Mouse (Mus musculus) embryonic facial prominence, embryonic 10.5 days (tissue): ENCODE results near the gene Gm11444. TPM values are rescaled to one million over a fixed set of nuclear protein-coding genes. Genes with fewer than 3 reads are reported as not detected.

Experiments used
- DNase-seq: peaks from one replicate; pipeline ENCODE4 v3.0.0-alpha.2; 2017; ENCODE audit warnings: low spot score
- H3K27ac ChIP-seq: fragments of 300-500 bp; sonication (generic); replicated peaks from 2 replicates; pipeline ENCODE4 v1.5.1; 2016; ENCODE audit warnings: mild to moderate bottlenecking
- H3K27me3 ChIP-seq: fragments of 300-500 bp; sonication (generic); replicated peaks from 2 replicates; pipeline ENCODE4 v1.6.1; 2016; ENCODE audit warnings: low read depth, mild to moderate bottlenecking; ENCODE audit not compliant: poor library complexity, severe bottlenecking
- H3K36me3 ChIP-seq: fragments of 300-500 bp; sonication (generic); replicated peaks from 2 replicates; pipeline ENCODE4 v1.6.1; 2016; ENCODE audit warnings: mild to moderate bottlenecking, moderate library complexity
- H3K4me1 ChIP-seq: fragments of 300-500 bp; sonication (generic); 2 replicates; pipeline ENCODE4 v1.6.1; 2016
- H3K4me3 ChIP-seq: fragments of 300-500 bp; sonication (generic); 2 replicates; pipeline ENCODE4 v1.5.1; 2016; ENCODE audit warnings: mild to moderate bottlenecking, moderate library complexity
- H3K9me3 ChIP-seq: fragments of 300-500 bp; sonication (generic); 2 replicates; pipeline ENCODE4 v1.6.1; 2016; ENCODE audit warnings: mild to moderate bottlenecking
- WGBS: fragments of 180-500 bp; shearing (Covaris S2); methylation state at CpG from one replicate; pipeline ENCODE4 v1.1.7; 2016; 5-methylcytosine and 5-hydroxymethylcytosine counted together
- polyA plus RNA-seq: library from polyadenylated mRNA; unstranded; fragments of >200 nt; fragmentation: Nextera tagmentation; extraction: Ambion mirVana; gene quantifications from 2 replicates; pipeline ENCODE4 v1.2.1, GENCODE M21; 2016

Gene Gm11444
- polyA plus RNA-seq, 1 experiment from 2014 or later: not detected

DNA sequence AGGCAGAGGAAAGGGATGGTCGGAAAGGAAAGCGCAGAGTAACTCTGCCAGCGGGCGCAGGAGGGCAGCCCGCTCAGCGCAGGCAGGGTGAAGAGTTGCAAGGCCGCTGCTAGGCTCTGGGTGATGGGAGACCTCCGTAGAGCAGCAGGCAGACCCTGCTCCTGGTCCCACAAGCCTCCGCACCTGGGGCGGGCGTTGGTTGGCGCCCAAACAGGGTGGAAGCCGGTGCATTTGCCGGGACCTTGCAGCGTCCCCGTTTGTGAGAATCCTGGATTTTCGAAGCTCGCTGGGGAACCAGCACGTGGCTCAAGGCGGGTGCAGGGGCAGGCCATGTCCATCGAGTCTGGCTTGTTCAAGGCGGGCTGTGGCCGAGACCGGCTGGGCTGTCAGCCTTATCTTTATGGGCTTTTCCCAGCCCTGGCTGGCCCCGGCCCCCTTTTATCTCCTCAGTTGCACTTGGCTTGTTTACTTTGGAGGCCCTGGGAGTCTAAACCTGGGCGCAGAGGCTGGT is 38.4 kb upstream of the Gm11444 start:
- Histone ChIP-seq H3K4me3 (peak overlapping the region; percentile 25), H3K27ac (peak overlapping the region; percentile 24; the same call in 1 of the 2 replicates), H3K9me3 (no peaks in the 10 kb centered on the region), H3K27me3 (peaks cover 100% of the 10 kb centered on the region), H3K36me3 (no peaks in the 10 kb centered on the region), H3K4me1 (peaks cover 41% of the 10 kb centered on the region)
- DNase-seq: peak; percentile 75
- WGBS: under 1% methylated on average over 26 of the region's 26 CpGs

DNA sequence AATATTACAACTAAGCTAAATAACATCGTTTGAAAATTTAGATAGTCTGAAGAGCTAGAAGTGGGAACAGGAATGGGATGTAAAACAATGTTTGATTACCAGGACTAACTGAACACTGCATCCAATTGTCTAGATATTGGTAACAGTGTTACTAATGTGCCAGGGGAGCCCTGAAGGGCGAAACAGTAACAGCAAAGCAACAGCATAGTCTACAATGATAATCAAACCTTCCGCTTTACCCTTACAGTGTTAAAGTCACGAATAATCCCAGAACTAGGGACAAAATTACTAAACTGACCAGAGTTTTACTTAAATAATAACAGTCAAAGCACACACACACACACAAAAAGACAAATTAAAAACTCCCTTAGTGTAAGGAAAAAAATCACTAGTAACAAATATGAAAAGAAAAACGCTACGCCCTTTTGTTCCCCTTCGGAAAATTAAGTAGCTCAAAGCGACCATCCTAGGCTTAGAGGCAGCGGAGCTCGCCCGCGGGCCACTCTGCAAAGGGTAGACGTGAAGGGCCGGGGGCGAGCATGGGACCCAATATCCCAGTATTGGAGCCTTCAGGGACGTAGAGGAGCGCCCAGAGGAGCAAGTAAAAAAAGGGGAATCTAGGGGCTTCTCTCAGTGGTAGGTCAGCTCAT is 37.8 kb upstream of the Gm11444 start:
- Histone ChIP-seq H3K4me1 (peaks cover 41% of the 10 kb centered on the region), H3K4me3 (peak overlapping the region; percentile 25), H3K9me3 (no peaks in the 10 kb centered on the region), H3K27me3 (peaks cover 100% of the 10 kb centered on the region), H3K36me3 (no peaks in the 10 kb centered on the region), H3K27ac (peak overlapping the region; percentile 24; the same call in 1 of the 2 replicates)
- DNase-seq: no peak
- WGBS: 2% methylated on average over 17 of the region's 17 CpGs

- Histone ChIP-seq H3K9me3 (no peaks in the 10 kb centered on the region), H3K4me3 (no peak overlapping the region), H3K36me3 (no peaks in the 10 kb centered on the region), H3K27me3 (peaks cover 99% of the 10 kb centered on the region), H3K27ac (no peak overlapping the region), H3K4me1 (peaks cover 41% of the 10 kb centered on the region)
- no peak for DNase-seq
- WGBS: 20% methylated on average over 6 of the region's 6 CpGs
Observed at GRCm38 (mm10) chr11:85887273-85887672, 37.1 kb upstream of the Gm11444 start.

DNA sequence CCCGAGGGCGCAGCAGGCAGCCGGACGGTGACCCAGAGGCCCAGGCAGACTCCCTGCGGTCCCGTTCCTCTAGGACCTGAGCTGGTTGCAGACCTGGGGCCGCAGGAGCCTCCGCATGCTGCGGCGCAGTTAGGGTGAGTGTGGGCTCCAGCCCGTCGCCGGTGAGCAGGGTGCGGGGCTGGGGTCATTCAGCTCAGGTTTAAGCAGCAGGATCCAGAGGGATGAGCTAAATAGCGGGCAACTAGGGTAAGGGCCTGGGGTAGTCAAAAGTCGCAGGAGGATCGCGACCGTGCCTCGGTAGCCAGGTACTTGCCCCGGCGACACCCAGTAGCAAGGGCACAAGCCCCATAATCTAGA is 36.3 kb upstream of the Gm11444 start:
- H3K36me3 ChIP-seq: no peaks in the 10 kb centered on the region
- 1% methylated on average over 22 of the region's 22 CpGs for WGBS

DNA sequence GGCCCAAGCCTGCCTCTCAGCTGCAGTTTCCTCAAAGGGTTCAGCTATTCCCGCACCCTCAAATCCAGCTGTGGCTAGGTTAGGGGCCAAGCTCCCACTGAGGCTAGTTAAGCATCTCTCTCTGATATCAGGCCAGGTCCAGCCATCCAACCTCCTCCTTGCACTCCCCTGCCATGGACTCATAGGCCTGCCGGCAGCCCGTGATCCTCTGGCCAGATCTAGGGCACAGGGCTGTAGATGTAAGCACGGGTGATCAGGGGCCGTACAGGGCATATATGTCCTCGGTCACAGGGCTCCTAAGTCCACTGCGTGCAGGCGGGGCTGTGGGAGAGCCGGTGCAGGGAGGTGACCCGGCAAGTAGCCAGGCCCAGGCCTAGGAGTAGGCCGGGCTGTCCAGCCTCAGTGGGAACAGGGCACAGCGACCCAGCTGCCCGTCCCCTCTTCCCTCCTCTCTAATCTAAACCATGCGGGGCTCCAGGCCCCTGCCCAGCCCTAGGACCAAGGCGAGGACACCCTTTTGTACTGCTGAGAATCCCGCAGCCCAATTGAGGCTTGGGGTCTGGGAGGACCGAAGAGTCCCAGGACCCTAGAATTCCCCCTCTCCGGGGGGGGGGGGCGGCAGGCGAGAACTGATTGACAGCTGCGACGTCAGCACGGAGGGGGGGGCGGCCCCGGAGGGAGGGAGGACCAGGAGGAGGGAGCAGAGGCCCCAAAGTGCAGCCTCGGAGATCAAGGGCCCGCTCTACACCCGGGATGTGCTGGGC is 35.7 kb upstream of the Gm11444 start, which contains the start of gene Tbx4:
Gene Tbx4, plus strand, starts transcription at position 758 of the 764 bp plus-strand sequence.
- WGBS: 7% methylated on average over 28 of the region's 28 CpGs
- peaks cover 99% of the 10 kb centered on the region for H3K27me3 ChIP-seq
- H3K4me1 ChIP-seq: peaks cover 39% of the 10 kb centered on the region
- no peaks in the 10 kb centered on the region for H3K9me3 ChIP-seq
- H3K4me3 ChIP-seq: peak within 1 kb of the TSS; percentile 46
- peak within 1 kb of the TSS; percentile 45 for H3K27ac ChIP-seq
- DNase-seq: peak; percentile 61
- no peaks in the 10 kb centered on the region for H3K36me3 ChIP-seq

More for the DNA sequence above, 36.3 kb upstream of the Gm11444 start:
- H3K4me1 ChIP-seq: peaks cover 39% of the 10 kb centered on the region
- H3K27ac ChIP-seq: peak overlapping the region; percentile 45
- peak overlapping the region; percentile 46 for H3K4me3 ChIP-seq
- H3K9me3 ChIP-seq: no peaks in the 10 kb centered on the region
- peak; percentile 60 for DNase-seq
- peaks cover 99% of the 10 kb centered on the region for H3K27me3 ChIP-seq

DNA sequence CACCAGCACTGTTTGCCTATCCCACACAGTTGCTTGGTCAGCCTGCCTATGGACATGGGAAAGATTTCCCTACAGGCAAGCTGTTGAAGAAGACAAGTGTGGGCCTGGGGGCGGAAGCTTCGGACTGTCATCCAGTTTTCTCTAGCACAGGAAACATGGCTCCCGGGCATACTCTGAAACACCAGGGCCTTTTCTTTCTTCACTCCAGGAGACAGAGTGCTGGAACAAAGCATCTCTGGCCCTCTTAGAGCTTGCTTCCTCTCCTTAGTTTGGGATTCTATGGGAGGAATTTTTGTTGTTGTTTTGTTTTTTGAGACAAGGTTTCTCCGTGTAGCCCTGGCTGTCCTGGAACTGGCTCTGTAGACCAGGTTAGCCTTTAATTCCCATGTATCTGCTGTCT is 34.4 kb upstream of the Gm11444 start:
- no peak for DNase-seq
- Histone ChIP-seq H3K27me3 (peaks cover 97% of the 10 kb centered on the region), H3K9me3 (no peaks in the 10 kb centered on the region), H3K4me3 (no peak overlapping the region), H3K36me3 (no peaks in the 10 kb centered on the region), H3K27ac (no peak overlapping the region), H3K4me1 (peaks cover 33% of the 10 kb centered on the region)
- WGBS: 31% methylated on average over 4 of the region's 4 CpGs

- peak; percentile 82 for DNase-seq
- H3K4me3 ChIP-seq: peak overlapping the region; percentile 17; the same call in 1 of the 2 replicates
- no peaks in the 10 kb centered on the region for H3K9me3 ChIP-seq
- WGBS: 40% methylated on average over 24 of the region's 24 CpGs
- H3K36me3 ChIP-seq: no peaks in the 10 kb centered on the region
- peaks cover 30% of the 10 kb centered on the region for H3K4me1 ChIP-seq
- H3K27me3 ChIP-seq: peaks cover 32% of the 10 kb centered on the region
- H3K27ac ChIP-seq: peak overlapping the region; percentile 81
Observed at GRCm38 (mm10) chr11:85876059-85876788, 26.1 kb upstream of the Gm11444 start.

- peak; percentile 46 for DNase-seq
- Histone ChIP-seq H3K36me3 (no peaks in the 10 kb centered on the region), H3K27me3 (peaks cover 14% of the 10 kb centered on the region), H3K9me3 (no peaks in the 10 kb centered on the region), H3K4me3 (no peak overlapping the region), H3K4me1 (no peaks in the 10 kb centered on the region), H3K27ac (no peak overlapping the region)
- WGBS: 39% methylated on average over 7 of the region's 7 CpGs
Observed at GRCm38 (mm10) chr11:85864363-85864762, 14.2 kb upstream of the Gm11444 start.

GRCm38 (mm10) chr11:85857997-85858698 is 8.0 kb upstream of the Gm11444 start:
- H3K36me3 ChIP-seq: no peaks in the 10 kb centered on the region
- WGBS: 24% methylated on average over 6 of the region's 6 CpGs
- no peaks in the 10 kb centered on the region for H3K9me3 ChIP-seq
- H3K27ac ChIP-seq: peak overlapping the region; percentile 41; the same call in 1 of the 2 replicates
- H3K27me3 ChIP-seq: peaks cover 3% of the 10 kb centered on the region
- peaks cover 10% of the 10 kb centered on the region for H3K4me1 ChIP-seq
- peak; percentile 22 for DNase-seq
- H3K4me3 ChIP-seq: no peak overlapping the region

- Histone ChIP-seq H3K4me3 (no peak overlapping the region), H3K27me3 (peaks cover 38% of the 10 kb centered on the region), H3K27ac (no peak overlapping the region), H3K9me3 (no peaks in the 10 kb centered on the region), H3K36me3 (no peaks in the 10 kb centered on the region), H3K4me1 (peaks cover 11% of the 10 kb centered on the region)
- WGBS: 36% methylated on average over 6 of the region's 6 CpGs
- peak; percentile 35 for DNase-seq
Observed at GRCm38 (mm10) chr11:85850758-85851157, 625 bp upstream of the Gm11444 start.

DNA sequence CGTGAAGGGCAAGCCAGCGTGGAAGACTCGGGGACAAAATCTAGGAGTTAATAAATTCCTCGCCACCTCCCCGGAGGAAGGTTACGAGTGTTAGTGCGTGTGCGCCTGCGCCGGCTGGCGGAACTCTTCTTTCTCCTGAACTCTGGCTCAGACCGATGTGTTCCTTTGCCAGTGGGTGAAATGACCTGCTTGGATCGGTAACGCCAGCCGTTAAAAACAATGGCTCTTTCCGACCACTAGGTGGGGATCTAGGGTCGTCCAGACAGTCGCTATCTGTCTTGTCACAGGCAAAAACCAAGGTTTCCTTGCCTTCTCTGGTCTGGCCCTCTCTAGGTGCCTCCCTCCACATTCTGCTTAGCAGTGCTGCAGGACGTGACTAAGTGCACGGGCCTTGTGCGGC is 1.1 kb downstream of the Gm11444 start:
- Histone ChIP-seq H3K27me3 (peaks cover 50% of the 10 kb centered on the region), H3K9me3 (no peaks in the 10 kb centered on the region), H3K4me3 (peak overlapping the region; percentile 53), H3K36me3 (no peaks in the 10 kb centered on the region), H3K27ac (peak overlapping the region; percentile 66), H3K4me1 (peaks cover 20% of the 10 kb centered on the region)
- peak; percentile 85 for DNase-seq
- 2% methylated on average over 21 of the region's 21 CpGs for WGBS

GRCm38 (mm10) chr11:85846509-85846908 is 3.6 kb downstream of the Gm11444 start:
- no peak overlapping the region for H3K4me3 ChIP-seq
- no peak overlapping the region for H3K27ac ChIP-seq
- DNase-seq: peak; percentile 17
- peaks cover 68% of the 10 kb centered on the region for H3K27me3 ChIP-seq
- H3K9me3 ChIP-seq: no peaks in the 10 kb centered on the region
- 57% methylated on average over 4 of the region's 4 CpGs for WGBS
- H3K36me3 ChIP-seq: no peaks in the 10 kb centered on the region; the same call in 1 of the 2 replicates
- peaks cover 45% of the 10 kb centered on the region for H3K4me1 ChIP-seq
